Mouse (Mus musculus): ENCODE data around the gene Cdk2. TPM values are rescaled to one million over a fixed set of nuclear protein-coding genes. Genes with fewer than 3 reads are reported as not detected.

The Cdk2 gene
- polyA plus RNA-seq, 1 experiment from 2014 or later = 29.7 TPM

GRCm38 (mm10) chr10:128663441-128664220 is 41.2 kb downstream of the Cdk2 start:
- Histone ChIP-seq H3K4me3 (replicated peaks; ENCODE audit: low read length) (no peak overlapping the region), H3K9me3 (ENCODE audit: control insufficient read depth, low read length) (no peaks in the 10 kb centered on the region), H3K4me1 (replicated peaks; ENCODE audit: control insufficient read depth, insufficient read depth, low read length) (peaks cover 5% of the 10 kb centered on the region), H3K36me3 (ENCODE audit: control insufficient read depth, insufficient read depth) (no peaks in the 10 kb centered on the region), H3K27me3 (replicated peaks; ENCODE audit: control insufficient read depth, insufficient read depth, low read length) (no peaks in the 10 kb centered on the region), H3K27ac (ENCODE audit: low read length) (no peak overlapping the region), H3K9ac (replicated peaks; ENCODE audit: low read depth, low read length) (no peak overlapping the region), H3K4me2 (ENCODE audit: low read length) (no peak overlapping the region)
- 68% methylated on average over 5 of the region's 5 CpGs for WGBS
- no peak for ATAC-seq

- no peaks in the 10 kb centered on the region for H3K4me1 ChIP-seq (replicated peaks; ENCODE audit: control insufficient read depth, insufficient read depth, low read length)
- no peak for ATAC-seq
- H3K27me3 ChIP-seq (replicated peaks; ENCODE audit: control insufficient read depth, insufficient read depth, low read length) = no peaks in the 10 kb centered on the region
- H3K27ac ChIP-seq (ENCODE audit: low read length) = no peak overlapping the region
- H3K4me2 ChIP-seq (ENCODE audit: low read length) = no peak overlapping the region
- no peaks in the 10 kb centered on the region for H3K36me3 ChIP-seq (ENCODE audit: control insufficient read depth, insufficient read depth)
- H3K9me3 ChIP-seq (ENCODE audit: control insufficient read depth, low read length) = no peaks in the 10 kb centered on the region
- no peak overlapping the region for H3K4me3 ChIP-seq (replicated peaks; ENCODE audit: low read length)
- no peak overlapping the region for H3K9ac ChIP-seq (replicated peaks; ENCODE audit: low read depth, low read length)
Observed at GRCm38 (mm10) chr10:128662465-128662864, 42.4 kb downstream of the Cdk2 start.

GRCm38 (mm10) chr10:128659490-128659889 is 45.3 kb downstream of the Cdk2 start:
- no peaks in the 10 kb centered on the region for H3K36me3 ChIP-seq (ENCODE audit: control insufficient read depth, insufficient read depth)
- H3K9me3 ChIP-seq (ENCODE audit: control insufficient read depth, low read length) = no peaks in the 10 kb centered on the region
- H3K27ac ChIP-seq (ENCODE audit: low read length) = no peak overlapping the region
- H3K4me1 ChIP-seq (replicated peaks; ENCODE audit: control insufficient read depth, insufficient read depth, low read length) = no peaks in the 10 kb centered on the region
- H3K4me3 ChIP-seq (replicated peaks; ENCODE audit: low read length) = no peak overlapping the region
- no peak overlapping the region for H3K9ac ChIP-seq (replicated peaks; ENCODE audit: low read depth, low read length)
- no peak overlapping the region for H3K4me2 ChIP-seq (ENCODE audit: low read length)
- H3K27me3 ChIP-seq (replicated peaks; ENCODE audit: control insufficient read depth, insufficient read depth, low read length) = no peaks in the 10 kb centered on the region
- 67% methylated on average over 9 of the region's 9 CpGs for whole genome bisulfite sequencing
- no peak for ATAC-seq

GRCm38 (mm10) chr10:128657844-128658243 is 47.0 kb downstream of the Cdk2 start:
- no peak for ATAC-seq
- Histone ChIP-seq H3K27ac (ENCODE audit: low read length) (no peak overlapping the region), H3K4me3 (replicated peaks; ENCODE audit: low read length) (no peak overlapping the region), H3K36me3 (ENCODE audit: control insufficient read depth, insufficient read depth) (no peaks in the 10 kb centered on the region), H3K27me3 (replicated peaks; ENCODE audit: control insufficient read depth, insufficient read depth, low read length) (no peaks in the 10 kb centered on the region), H3K9ac (replicated peaks; ENCODE audit: low read depth, low read length) (no peak overlapping the region), H3K9me3 (ENCODE audit: control insufficient read depth, low read length) (no peaks in the 10 kb centered on the region), H3K4me2 (ENCODE audit: low read length) (no peak overlapping the region), H3K4me1 (replicated peaks; ENCODE audit: control insufficient read depth, insufficient read depth, low read length) (no peaks in the 10 kb centered on the region)
- WGBS = 63% methylated on average over 9 of the region's 9 CpGs

GRCm38 (mm10) chr10:128656731-128657130 is 48.1 kb downstream of the Cdk2 start:
- no peaks in the 10 kb centered on the region for H3K9me3 ChIP-seq (ENCODE audit: control insufficient read depth, low read length)
- no peak overlapping the region for H3K4me3 ChIP-seq (replicated peaks; ENCODE audit: low read length)
- WGBS = 94% methylated on average over 1 of the region's 1 CpGs
- no peaks in the 10 kb centered on the region for H3K36me3 ChIP-seq (ENCODE audit: control insufficient read depth, insufficient read depth)
- no peak overlapping the region for H3K4me2 ChIP-seq (ENCODE audit: low read length)
- ATAC-seq = no peak
- H3K27ac ChIP-seq (ENCODE audit: low read length) = no peak overlapping the region
- no peaks in the 10 kb centered on the region for H3K4me1 ChIP-seq (replicated peaks; ENCODE audit: control insufficient read depth, insufficient read depth, low read length)
- no peaks in the 10 kb centered on the region for H3K27me3 ChIP-seq (replicated peaks; ENCODE audit: control insufficient read depth, insufficient read depth, low read length)
- H3K9ac ChIP-seq (replicated peaks; ENCODE audit: low read depth, low read length) = no peak overlapping the region

- Histone ChIP-seq H3K36me3 (ENCODE audit: control insufficient read depth, insufficient read depth) (no peaks in the 10 kb centered on the region), H3K9me3 (ENCODE audit: control insufficient read depth, low read length) (no peaks in the 10 kb centered on the region), H3K27ac (ENCODE audit: low read length) (no peak overlapping the region), H3K27me3 (replicated peaks; ENCODE audit: control insufficient read depth, insufficient read depth, low read length) (no peaks in the 10 kb centered on the region), H3K9ac (replicated peaks; ENCODE audit: low read depth, low read length) (no peak overlapping the region), H3K4me3 (replicated peaks; ENCODE audit: low read length) (no peak overlapping the region), H3K4me1 (replicated peaks; ENCODE audit: control insufficient read depth, insufficient read depth, low read length) (no peaks in the 10 kb centered on the region), H3K4me2 (ENCODE audit: low read length) (no peak overlapping the region)
- no peak for ATAC-seq
- 95% methylated on average over 3 of the region's 3 CpGs for WGBS
Observed at GRCm38 (mm10) chr10:128655254-128655653, 49.6 kb downstream of the Cdk2 start.

GRCm38 (mm10) chr10:128653866-128654265 is 51.0 kb downstream of the Cdk2 start:
- Histone ChIP-seq H3K27me3 (replicated peaks; ENCODE audit: control insufficient read depth, insufficient read depth, low read length) (no peaks in the 10 kb centered on the region), H3K4me1 (replicated peaks; ENCODE audit: control insufficient read depth, insufficient read depth, low read length) (no peaks in the 10 kb centered on the region), H3K9ac (replicated peaks; ENCODE audit: low read depth, low read length) (no peak overlapping the region), H3K9me3 (ENCODE audit: control insufficient read depth, low read length) (no peaks in the 10 kb centered on the region), H3K27ac (ENCODE audit: low read length) (no peak overlapping the region), H3K4me2 (ENCODE audit: low read length) (no peak overlapping the region), H3K36me3 (ENCODE audit: control insufficient read depth, insufficient read depth) (no peaks in the 10 kb centered on the region), H3K4me3 (replicated peaks; ENCODE audit: low read length) (no peak overlapping the region)
- WGBS = 73% methylated on average over 4 of the region's 4 CpGs
- ATAC-seq = no peak

Other genes starting within 250 kb of the Cdk2 start
- 215 and 217 TPM in 2 replicates for gene Smarcc2, start 245.8 kb downstream of the Cdk2 start, polyA plus RNA-seq (2015; fragmentation: Nextera tagmentation; extraction: Ambion mirVana)
- gene Myl6, start 210.9 kb downstream of the Cdk2 start, polyA plus RNA-seq (2015; fragmentation: Nextera tagmentation; extraction: Ambion mirVana) = 599 and 678 TPM in 2 replicates
- 5.4 and 5.9 TPM in 2 replicates for gene Myl6b, start 206.3 kb downstream of the Cdk2 start, polyA plus RNA-seq (2015; fragmentation: Nextera tagmentation; extraction: Ambion mirVana)
- 9.0 and 9.6 TPM in 2 replicates for gene Esyt1, start 179.2 kb downstream of the Cdk2 start, polyA plus RNA-seq (2015; fragmentation: Nextera tagmentation; extraction: Ambion mirVana)
- 20.9 and 21.7 TPM in 2 replicates for gene Zc3h10, start 157.3 kb downstream of the Cdk2 start, polyA plus RNA-seq (2015; fragmentation: Nextera tagmentation; extraction: Ambion mirVana)
- gene Rpl41, start 155.7 kb downstream of the Cdk2 start, polyA plus RNA-seq (2015; fragmentation: Nextera tagmentation; extraction: Ambion mirVana) = 2,032 and 2,064 TPM in 2 replicates
- gene Pa2g4, start 139.0 kb downstream of the Cdk2 start, polyA plus RNA-seq (2015; fragmentation: Nextera tagmentation; extraction: Ambion mirVana) = 149 and 152 TPM in 2 replicates
- 0.46 and 0.62 TPM in 2 replicates for gene Erbb3, start 115.4 kb downstream of the Cdk2 start, polyA plus RNA-seq (2015; fragmentation: Nextera tagmentation; extraction: Ambion mirVana)
- 358 and 398 TPM in 2 replicates for gene Rps26, start 78.3 kb downstream of the Cdk2 start, polyA plus RNA-seq (2015; fragmentation: Nextera tagmentation; extraction: Ambion mirVana)
- 9.0 and 15.6 TPM in 2 replicates for gene Ikzf4, start 59.0 kb downstream of the Cdk2 start, polyA plus RNA-seq (2015; fragmentation: Nextera tagmentation; extraction: Ambion mirVana)
- 11.2 and 12.7 TPM in 2 replicates for gene Suox, start 31.0 kb downstream of the Cdk2 start, polyA plus RNA-seq (2015; fragmentation: Nextera tagmentation; extraction: Ambion mirVana)
- gene Rab5b, start 8.8 kb downstream of the Cdk2 start, polyA plus RNA-seq (2015; fragmentation: Nextera tagmentation; extraction: Ambion mirVana) = 128 and 131 TPM in 2 replicates
- gene Pmel, start 836 bp downstream of the Cdk2 start, polyA plus RNA-seq (2015; fragmentation: Nextera tagmentation; extraction: Ambion mirVana) = 0.14 and 0.25 TPM in 2 replicates
- gene Dgka, start 39.8 kb upstream of the Cdk2 start, polyA plus RNA-seq (2015; fragmentation: Nextera tagmentation; extraction: Ambion mirVana) = 4.6 and 5.1 TPM in 2 replicates
- gene Pym1, start 42.9 kb upstream of the Cdk2 start, polyA plus RNA-seq (2015; fragmentation: Nextera tagmentation; extraction: Ambion mirVana) = 37.9 and 43.6 TPM in 2 replicates
- gene Mmp19, start 85.9 kb upstream of the Cdk2 start, polyA plus RNA-seq (2015; fragmentation: Nextera tagmentation; extraction: Ambion mirVana) = 0.54 and 0.73 TPM in 2 replicates
- 67.2 and 68.2 TPM in 2 replicates for gene Dnajc14, start 99.0 kb upstream of the Cdk2 start, polyA plus RNA-seq (2015; fragmentation: Nextera tagmentation; extraction: Ambion mirVana)
- gene Tmem198b, start 99.3 kb upstream of the Cdk2 start, polyA plus RNA-seq (2015; fragmentation: Nextera tagmentation; extraction: Ambion mirVana) = 10.7 and 13.7 TPM in 2 replicates
- gene Sarnp, start 112.3 kb upstream of the Cdk2 start, polyA plus RNA-seq (2015; fragmentation: Nextera tagmentation; extraction: Ambion mirVana) = 180 and 194 TPM in 2 replicates
- 20.9 and 22.5 TPM in 2 replicates for gene Ormdl2, start 116.6 kb upstream of the Cdk2 start, polyA plus RNA-seq (2015; fragmentation: Nextera tagmentation; extraction: Ambion mirVana)
- 5.6 and 7.0 TPM in 2 replicates for gene Gdf11, start 186.7 kb upstream of the Cdk2 start, polyA plus RNA-seq (2015; fragmentation: Nextera tagmentation; extraction: Ambion mirVana)
- gene Cd63, start 196.0 kb upstream of the Cdk2 start, polyA plus RNA-seq (2015; fragmentation: Nextera tagmentation; extraction: Ambion mirVana) = 119 and 137 TPM in 2 replicates
- 8.6 and 12.3 TPM in 2 replicates for gene Rdh5, start 217.9 kb upstream of the Cdk2 start, polyA plus RNA-seq (2015; fragmentation: Nextera tagmentation; extraction: Ambion mirVana)
- 203 and 221 TPM in 2 replicates for gene Bloc1s1, start 219.0 kb upstream of the Cdk2 start, polyA plus RNA-seq (2015; fragmentation: Nextera tagmentation; extraction: Ambion mirVana)
- gene Itga7, start 228.8 kb upstream of the Cdk2 start, polyA plus RNA-seq (2015; fragmentation: Nextera tagmentation; extraction: Ambion mirVana) = 3.1 and 3.4 TPM in 2 replicates

All from forebrain, embryonic 16.5 days (tissue).